Mouse (Mus musculus) CH12.LX (cell line): ENCODE data around the gene Brd2. TPM values are rescaled to one million over a fixed set of nuclear protein-coding genes. Genes with fewer than 3 reads are reported as not detected.

Experiments
- DNase-seq: peaks from one replicate; pipeline ENCODE4 v3.0.0-alpha.2; 2013; ENCODE audit errors: extremely low read depth
- H3K27ac ChIP-seq: 2 replicates; pipeline ENCODE4 v1.5.1; 2012; ENCODE audit warnings: low read depth, mild to moderate bottlenecking, control low read depth, moderate library complexity; ENCODE audit not compliant: insufficient read depth
- H3K27me3 ChIP-seq: replicated peaks from 2 replicates; pipeline ENCODE3; 2012; ENCODE audit warnings: inconsistent platforms
- H3K36me3 ChIP-seq, 2 experiments: replicated peaks in 1 of 2; 2 replicates each; pipeline versions ENCODE3 to v1.6.1; 2012; ENCODE audit warnings: inconsistent platforms in 1 of 2, low read length in 1 of 2, mild to moderate bottlenecking in 1 of 2, mixed read lengths in 1 of 2, moderate library complexity in 1 of 2; ENCODE audit not compliant: control insufficient read depth in 1 of 2, insufficient read depth in 1 of 2
- H3K4me1 ChIP-seq, 2 experiments: 2 replicates each; pipeline ENCODE4 v1.6.1; 2012; ENCODE audit warnings: inconsistent platforms in 1 of 2, moderate library complexity in 1 of 2; ENCODE audit not compliant: insufficient read depth in 2 of 2, control insufficient read depth in 1 of 2
- H3K4me2 ChIP-seq: 2 replicates; pipeline ENCODE4 v1.6.1; 2012; ENCODE audit warnings: low read depth, mild to moderate bottlenecking, control low read depth; ENCODE audit not compliant: poor library complexity, insufficient read depth, severe bottlenecking
- H3K4me3 ChIP-seq, 3 experiments: fragments of 150-350 bp in 1 of 3; sonication (generic) in 1 of 3; replicated peaks in 1 of 3; 2 replicates each; pipeline versions ENCODE3 to v1.5.1; 2011 to 2012; ENCODE audit warnings: low read depth in 2 of 3, low read length in 2 of 3, mild to moderate bottlenecking in 2 of 3, moderate library complexity in 2 of 3, control low read depth in 1 of 3, improper control_type of control experiment in 1 of 3, inconsistent platforms in 1 of 3, mixed read lengths in 1 of 3; ENCODE audit not compliant: poor library complexity in 1 of 3
- H3K79me2 ChIP-seq: replicated peaks from 2 replicates; pipeline ENCODE4 v1.6.1; 2012; ENCODE audit warnings: mild to moderate bottlenecking, moderate library complexity; ENCODE audit not compliant: control insufficient read depth, poor library complexity, insufficient read depth, severe bottlenecking; ENCODE audit errors: extremely low read depth
- H3K9ac ChIP-seq: 2 replicates; pipeline ENCODE4 v1.6.1; 2012; ENCODE audit warnings: low read depth, mild to moderate bottlenecking, control low read depth, moderate library complexity; ENCODE audit not compliant: insufficient read depth
- H3K9me3 ChIP-seq: replicated peaks from 2 replicates; pipeline ENCODE3; 2012; ENCODE audit warnings: low read length, inconsistent platforms, mixed read lengths
- BHLHE40 ChIP-seq: IDR thresholded peaks from 2 replicates; pipeline ENCODE4 v1.6.1; 2011; ENCODE audit warnings: mild to moderate bottlenecking, low read depth, low read length, improper control_type of control experiment
- CHD1 ChIP-seq: IDR thresholded peaks from 2 replicates; pipeline ENCODE4 v1.6.1; 2012; ENCODE audit warnings: low read depth, low read length, improper control_type of control experiment, inconsistent platforms
- CTCF ChIP-seq, 2 experiments: IDR thresholded peaks in 1 of 2; conservative IDR thresholded peaks in 1 of 2; 2 replicates each; pipeline ENCODE4 v1.5.1; 2011 to 2012; ENCODE audit warnings: low read depth in 2 of 2, low read length in 2 of 2, improper control_type of control experiment in 1 of 2, inconsistent platforms in 1 of 2, mild to moderate bottlenecking in 1 of 2, moderate library complexity in 1 of 2
- E2F4 ChIP-seq: IDR thresholded peaks from 2 replicates; pipeline ENCODE4 v1.6.1; 2011; ENCODE audit warnings: low read depth, low read length, improper control_type of control experiment; ENCODE audit not compliant: insufficient replicate concordance
- EP300 ChIP-seq: IDR thresholded peaks from 2 replicates; pipeline ENCODE4 v1.6.1; 2011; ENCODE audit warnings: low read length, improper control_type of control experiment
- ETS1 ChIP-seq: conservative IDR thresholded peaks from 2 replicates; pipeline ENCODE4 v1.6.1; 2012; ENCODE audit warnings: low read depth, mild to moderate bottlenecking, inconsistent platforms, low read length, improper control_type of control experiment, moderate library complexity
- JUND ChIP-seq: conservative IDR thresholded peaks from 2 replicates; pipeline ENCODE4 v1.6.1; 2011; ENCODE audit warnings: low read depth, low read length, improper control_type of control experiment
- KAT2A ChIP-seq: IDR thresholded peaks from 2 replicates; pipeline ENCODE4 v1.6.1; 2012; ENCODE audit warnings: low read length, improper control_type of control experiment, inconsistent platforms; ENCODE audit not compliant: insufficient replicate concordance
- MAFK ChIP-seq: IDR thresholded peaks from 2 replicates; pipeline ENCODE4 v1.6.1; 2011; ENCODE audit warnings: low read length, improper control_type of control experiment; ENCODE audit not compliant: insufficient replicate concordance
- MAX ChIP-seq: IDR thresholded peaks from 2 replicates; pipeline ENCODE4 v1.6.1; 2011; ENCODE audit warnings: low read length, improper control_type of control experiment
- MAZ ChIP-seq: IDR thresholded peaks from 2 replicates; pipeline ENCODE4 v1.6.1; 2012; ENCODE audit warnings: low read depth, mild to moderate bottlenecking, inconsistent platforms, low read length, improper control_type of control experiment, moderate library complexity
- MXI1 ChIP-seq: IDR thresholded peaks from 2 replicates; pipeline ENCODE4 v1.6.1; 2011; ENCODE audit warnings: mild to moderate bottlenecking, low read depth, low read length, improper control_type of control experiment
- NELFE ChIP-seq: IDR thresholded peaks from 2 replicates; pipeline ENCODE4 v1.6.1; 2011; ENCODE audit warnings: low read depth, low read length, improper control_type of control experiment
- PAX5 ChIP-seq: IDR thresholded peaks from 2 replicates; pipeline ENCODE4 v1.6.1; 2012; ENCODE audit warnings: low read length, inconsistent platforms, mixed read lengths
- POLR2AphosphoS2 ChIP-seq: IDR thresholded peaks from 2 replicates; pipeline ENCODE4 v1.6.1; 2011; ENCODE audit warnings: low read depth, low read length, improper control_type of control experiment
- RAD21 ChIP-seq: IDR thresholded peaks from 2 replicates; pipeline ENCODE4 v1.6.1; 2011; ENCODE audit warnings: low read depth, mild to moderate bottlenecking, low read length, improper control_type of control experiment, moderate library complexity
- TBP ChIP-seq: conservative IDR thresholded peaks from 2 replicates; pipeline ENCODE4 v1.6.1; 2011; ENCODE audit warnings: low read depth, low read length, improper control_type of control experiment
- TCF12 ChIP-seq: IDR thresholded peaks from 2 replicates; pipeline ENCODE4 v1.6.1; 2014; ENCODE audit warnings: low read depth, mild to moderate bottlenecking, inconsistent platforms, low read length, improper control_type of control experiment
- ZC3H11A ChIP-seq: IDR thresholded peaks from 2 replicates; pipeline ENCODE4 v1.6.1; 2012; ENCODE audit warnings: low read depth, mild to moderate bottlenecking, inconsistent platforms, low read length, improper control_type of control experiment
- ZMIZ1 ChIP-seq: IDR thresholded peaks from 2 replicates; pipeline ENCODE4 v1.6.1; 2012; ENCODE audit warnings: low read depth, mild to moderate bottlenecking, inconsistent platforms, low read length, improper control_type of control experiment
- ZNF384 ChIP-seq: IDR thresholded peaks from 2 replicates; pipeline ENCODE4 v1.6.1; 2012; ENCODE audit warnings: low read depth, low read length, improper control_type of control experiment, inconsistent platforms
- dilution Hi-C: fragments of 300-500 bp; cut with MboI; formaldehyde crosslinking; loops from 2 replicates; pipeline ENCODE4 v1.14.3; 2020; ENCODE audit warnings: low sequenced_read_pairs; ENCODE audit not compliant: extremely low pct_unique_long_range_greater_than_20kb, extremely low pct_ligation_motif_present
- in situ Hi-C: fragments of 300-500 bp; cut with MboI; formaldehyde crosslinking; loops from 3 replicates; pipeline ENCODE4 v1.14.3; 2019; ENCODE audit warnings: low sequenced_read_pairs, low pct_ligation_motif_present, low pct_unique_long_range_greater_than_20kb, mixed read lengths
- polyA plus RNA-seq: library from polyadenylated mRNA; unstranded; fragments of >175 nt; gene quantifications from 2 replicates; pipeline ENCODE4 v1.2.1, GENCODE M21; 2012; ENCODE audit warnings: low read depth; ENCODE audit not compliant: insufficient read length
- total RNA-seq, 2 experiments: library from RNA; depleted of rRNA; stranded (reverse); fragments of 300-350 nt in 1 of 2; fragments of >200 nt in 1 of 2; gene quantifications; 2 replicates each; pipeline ENCODE4 v1.2.3; 2012 to 2014

Brd2 gene
- total and polyA plus RNA-seq, 3 experiments = 101 to 247 (median 141) TPM

DNA sequence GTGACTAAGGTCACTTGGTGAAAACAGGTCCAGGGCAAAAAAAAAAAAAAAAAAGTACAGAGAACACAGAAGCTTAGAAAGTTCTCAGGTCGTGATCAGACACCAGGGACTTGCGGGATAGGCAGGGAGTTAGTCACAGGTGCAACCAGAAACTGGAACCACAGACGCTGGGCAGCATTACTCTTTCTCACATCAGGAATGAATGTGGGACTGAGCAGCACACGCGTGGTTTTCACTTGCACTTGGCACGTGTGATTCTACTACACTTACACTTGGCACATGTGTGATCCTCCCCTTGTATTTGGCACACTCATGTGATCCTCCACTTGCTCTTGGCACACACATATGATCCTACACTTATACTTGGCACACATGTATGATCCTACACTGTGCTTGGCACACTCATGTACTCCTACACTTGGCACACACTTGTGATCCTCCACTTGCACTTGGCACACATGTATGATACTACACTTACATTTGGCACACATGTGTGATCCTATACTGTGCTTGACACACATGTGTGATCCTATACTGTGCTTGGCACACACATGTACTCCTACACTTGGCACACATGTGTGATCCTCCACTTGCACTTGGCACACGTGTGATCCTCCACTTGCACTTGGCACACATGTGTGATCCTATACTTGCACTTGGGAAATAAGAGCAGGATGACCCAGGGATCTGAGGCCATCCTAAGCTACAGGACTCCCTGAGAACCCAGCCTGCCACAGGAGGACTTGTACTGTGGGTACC, 15.1 kb downstream of the Brd2 start:
- H3K27me3 ChIP-seq = no peaks in the 10 kb centered on the region
- TF ChIP-seq ETS1 = no peak
- TF ChIP-seq MXI1 = no peak
- no peak for TF ChIP-seq TBP
- TF ChIP-seq CTCF (conservative IDR thresholded peaks at IDR 0.05 in 1 of 2, IDR thresholded peaks at IDR 0.05 in 1 of 2; ENCODE audit: low read depth in 2 of 2, low read length in 2 of 2) = no peak
- peak; percentile 59; the same call in 1 of the 2 replicates for TF ChIP-seq BHLHE40
- TF ChIP-seq MAFK = no peak
- TF ChIP-seq MAZ = no peak
- peaks cover 4% of the 10 kb centered on the region for H3K9me3 ChIP-seq
- H3K4me2 ChIP-seq = no peak overlapping the region
- H3K27ac ChIP-seq = no peak overlapping the region
- peaks cover 13 to 34% of the 10 kb centered on the region in 2 experiments for H3K36me3 ChIP-seq
- no peaks in the 10 kb centered on the region for H3K79me2 ChIP-seq
- H3K4me1 ChIP-seq = peaks cover 10 to 22% of the 10 kb centered on the region in 2 experiments
- DNase-seq = no peak
- no peak overlapping the region for H3K9ac ChIP-seq
- in situ Hi-C loops (no loop called here), dilution Hi-C loops (no loop called here)
- H3K4me3 ChIP-seq = no peak overlapping the region

DNA sequence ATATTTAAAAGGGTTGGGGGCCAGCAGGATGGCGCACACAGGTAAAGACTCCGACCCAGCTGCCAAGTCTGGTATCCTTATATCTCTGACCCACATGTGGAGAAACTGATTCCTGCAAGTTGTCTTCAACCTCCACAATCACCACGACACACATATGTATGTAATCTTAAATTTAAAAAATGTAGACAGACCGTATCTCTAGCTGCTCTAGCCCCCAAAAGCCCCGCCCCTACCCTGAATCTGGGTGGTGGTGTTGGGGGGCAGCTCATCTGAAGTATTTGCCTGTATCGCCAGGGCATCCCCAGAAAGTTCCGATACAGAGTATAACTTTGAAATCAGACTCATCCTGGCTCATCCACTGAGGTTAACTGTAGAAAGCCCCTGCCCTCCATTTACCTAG, 15.9 kb downstream of the Brd2 start:
- peaks cover 4% of the 10 kb centered on the region for H3K9me3 ChIP-seq
- dilution Hi-C loops (no loop called here), in situ Hi-C loops (no loop called here)
- peaks cover 7 to 26% of the 10 kb centered on the region in 2 experiments for H3K36me3 ChIP-seq
- H3K4me3 ChIP-seq = no peak overlapping the region
- no peak overlapping the region for H3K9ac ChIP-seq
- no peak overlapping the region for H3K27ac ChIP-seq
- TF ChIP-seq JUND (no peak), MAZ (no peak), E2F4 (no peak), POLR2AphosphoS2 (no peak), KAT2A (no peak), BHLHE40 (no peak), ETS1 (no peak), EP300 (no peak), MAFK (no peak), RAD21 (no peak), ZC3H11A (no peak), PAX5 (no peak), ZMIZ1 (no peak), CHD1 (no peak), TCF12 (no peak), MAX (no peak), ZNF384 (no peak), NELFE (no peak)
- no peaks in the 10 kb centered on the region for H3K79me2 ChIP-seq
- DNase-seq = no peak
- H3K4me2 ChIP-seq = no peak overlapping the region
- no peaks in the 10 kb centered on the region for H3K27me3 ChIP-seq
- H3K4me1 ChIP-seq = peaks cover 13 to 25% of the 10 kb centered on the region in 2 experiments
